Mouse (Mus musculus): Measurements from ENCODE around the gene Hist1h2aa. TPM values are rescaled to one million over a fixed set of nuclear protein-coding genes. Genes with fewer than 3 reads are reported as not detected.

Hist1h2aa gene
- polyA plus RNA-seq, 1 experiment from 2014 or later = not detected

Other genes starting within 250 kb of the Hist1h2aa start
- not detected in 3 replicates for gene Hist1h1t, start 238.6 kb upstream of the Hist1h2aa start, polyA plus RNA-seq (2018)
- gene Hist1h4c, start 236.0 kb upstream of the Hist1h2aa start, polyA plus RNA-seq (2018) = 0.53 TPM in 1 of 3 replicates, not detected in the others
- 27.7 to 67.4 TPM (median 36.4 TPM) in 3 replicates for gene Hfe, start 223.6 kb upstream of the Hist1h2aa start, polyA plus RNA-seq (2018)
- gene Hist1h1c, start 195.7 kb upstream of the Hist1h2aa start, polyA plus RNA-seq (2018) = 72.8 to 156 TPM (median 87.8 TPM) in 3 replicates
- gene Hist1h3c, start 188.9 kb upstream of the Hist1h2aa start, polyA plus RNA-seq (2018) = not detected in 3 replicates
- not detected in 3 replicates for gene Hist1h2bb, start 187.7 kb upstream of the Hist1h2aa start, polyA plus RNA-seq (2018)
- not detected in 3 replicates for gene Hist1h2ab, start 183.3 kb upstream of the Hist1h2aa start, polyA plus RNA-seq (2018)
- gene Hist1h3b, start 182.2 kb upstream of the Hist1h2aa start, polyA plus RNA-seq (2018) = not detected in 3 replicates
- gene Hist1h4b, start 177.4 kb upstream of the Hist1h2aa start, polyA plus RNA-seq (2018) = 0.99 TPM in 1 of 3 replicates, not detected in the others
- gene Hist1h4a, start 173.2 kb upstream of the Hist1h2aa start, polyA plus RNA-seq (2018) = not detected in 3 replicates
- gene Hist1h3a, start 172.1 kb upstream of the Hist1h2aa start, polyA plus RNA-seq (2018) = not detected in 3 replicates
- 0.43 TPM in 1 of 3 replicates, not detected in the others for gene Hist1h1a, start 170.8 kb upstream of the Hist1h2aa start, polyA plus RNA-seq (2018)
- gene Trim38, start 164.5 kb upstream of the Hist1h2aa start, polyA plus RNA-seq (2018) = not detected in 3 replicates
- not detected in 3 replicates for gene Slc17a2, start 127.5 kb upstream of the Hist1h2aa start, polyA plus RNA-seq (2018)
- gene Slc17a3, start 95.0 kb upstream of the Hist1h2aa start, polyA plus RNA-seq (2018) = not detected in 3 replicates
- gene Slc17a1, start 66.7 kb upstream of the Hist1h2aa start, polyA plus RNA-seq (2018) = not detected in 3 replicates
- not detected in 3 replicates for gene Slc17a4, start 19.5 kb upstream of the Hist1h2aa start, polyA plus RNA-seq (2018)
- gene Hist1h2ba, start 306 bp upstream of the Hist1h2aa start, polyA plus RNA-seq (2018) = not detected in 3 replicates
- gene Scgn, start 56.8 kb downstream of the Hist1h2aa start, polyA plus RNA-seq (2018) = not detected in 3 replicates

All from macrophage (primary cell).